ENCODE assay signal across 23 mouse cellular contexts in the genomic region with DNA sequence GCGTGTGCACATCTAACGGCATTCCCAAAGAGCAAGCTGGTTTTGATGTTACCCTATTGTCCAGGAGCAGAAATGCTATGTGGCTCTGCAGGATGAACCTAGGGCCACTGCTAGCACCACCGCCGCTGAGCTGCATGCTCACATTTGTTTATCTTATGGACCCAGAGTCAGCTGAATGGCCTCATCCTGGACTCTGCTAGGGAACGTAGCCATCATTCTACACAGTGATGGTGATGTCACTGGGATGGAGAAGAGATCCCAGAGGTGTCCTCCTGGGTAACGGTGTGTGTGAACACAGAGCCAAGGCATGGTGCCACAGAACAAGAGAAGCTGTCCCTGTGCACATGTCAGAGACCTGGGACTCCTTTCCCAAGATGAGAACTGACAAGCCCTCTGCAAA.
"Had no signal": no experiment of that assay in that cellular context is flagged by ENCODE, and none has a peak within 500 bp of the region (broad histone marks: within the 10 kb centered on the region; RNA-seq: fewer than 3 reads in every experiment).

No protein-coding gene starts in this region.

- H3K9ac ChIP-seq: hindbrain, embryonic 12.5 days; hindbrain, embryonic 14.5 days; intestine, embryonic 15.5 days; limb, embryonic 13.5 days; limb, embryonic 15.5 days had no signal

- DNase-seq: gastrocnemius, adult 2 months; gastrocnemius, postnatal 10 days; gastrocnemius, postnatal 25 days; heart, adult 2 months; heart, postnatal 4 days; kidney, adult 18-20 months; kidney, adult 9 months; kidney, postnatal 14 days; kidney, postnatal 36 days had no signal

- H3K4me3 ChIP-seq: gastrocnemius, adult 2 months; heart, adult 2 months; hindbrain, embryonic 10.5 days; hindbrain, embryonic 12.5 days; intestine, embryonic 15.5 days; layer of hippocampus, adult 2 months; left cerebral cortex, adult 2 months; limb, embryonic 13.5 days; limb, embryonic 15.5 days had no signal

- H3K27ac ChIP-seq: gastrocnemius, adult 2 months; heart, adult 2 months; hindbrain, embryonic 10.5 days; hindbrain, embryonic 12.5 days; hindbrain, embryonic 14.5 days; intestine, embryonic 15.5 days; kidney, postnatal 0 days; layer of hippocampus, adult 2 months; left cerebral cortex, adult 2 months; limb, embryonic 13.5 days; limb, embryonic 15.5 days had no signal

- H3K4me1 ChIP-seq: intestine, embryonic 15.5 days had no signal

- H3K9me3 ChIP-seq: hindbrain, embryonic 10.5 days; hindbrain, embryonic 12.5 days; intestine, embryonic 15.5 days; limb, embryonic 13.5 days; limb, embryonic 15.5 days had no signal

- H3K27me3 ChIP-seq: hindbrain, embryonic 12.5 days; intestine, embryonic 15.5 days; limb, embryonic 15.5 days had no signal

- H3K36me3 ChIP-seq: hindbrain, embryonic 10.5 days; hindbrain, embryonic 12.5 days; intestine, embryonic 15.5 days; limb, embryonic 13.5 days; limb, embryonic 15.5 days had no signal

- H3K4me2 ChIP-seq: heart, embryonic 11.5 days; hindbrain, embryonic 12.5 days; hindbrain, embryonic 14.5 days; intestine, embryonic 15.5 days; limb, embryonic 13.5 days; limb, embryonic 15.5 days had no signal

- ATAC-seq: forebrain, embryonic 16.5 days; hindbrain, embryonic 16.5 days; inflammation-experienced regulatory T-cells, adult 6 months; intestine, embryonic 15.5 days; intestine, postnatal 0 days had no signal
